28 mouse cellular contexts compared by ENCODE assay signal in the genomic region with DNA sequence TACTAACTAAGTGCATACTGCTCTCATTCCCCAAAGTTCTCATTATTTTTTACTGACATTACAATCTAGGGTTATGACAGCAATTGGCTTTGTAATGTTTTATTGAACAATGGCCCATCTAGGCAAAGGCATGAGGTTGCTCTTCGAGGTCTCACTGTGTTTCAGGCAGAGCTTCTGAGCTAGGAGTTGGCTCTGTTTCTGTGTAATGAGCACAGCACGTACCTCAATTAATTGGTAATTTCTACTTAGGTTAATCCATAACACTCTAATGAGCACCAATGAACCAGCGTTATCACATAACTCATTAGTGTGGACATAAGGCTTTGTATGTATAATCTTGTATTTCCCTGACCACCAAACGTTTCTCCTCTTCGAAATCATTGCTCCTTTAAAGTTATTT.
"Had no signal": no experiment of that assay in that cellular context is flagged by ENCODE, and none has a peak within 500 bp of the region (broad histone marks: within the 10 kb centered on the region; RNA-seq: fewer than 3 reads in every experiment).

No protein-coding gene starts in this region.

- ATAC-seq: forebrain, embryonic 13.5 days; forebrain, embryonic 14.5 days; forebrain, embryonic 15.5 days; forebrain, embryonic 16.5 days; forebrain, postnatal 0 days had no signal

- H3K4me2 ChIP-seq: embryonic facial prominence, embryonic 12.5 days; embryonic facial prominence, embryonic 13.5 days; embryonic facial prominence, embryonic 15.5 days; forebrain, embryonic 12.5 days; forebrain, embryonic 13.5 days; forebrain, embryonic 15.5 days had no signal

- DNase-seq: cerebellum, adult 2 months; cerebellum, adult 8-10 months; cerebellum, adult 9-10 months; cerebellum, adult 9-11 months; cerebellum, postnatal 10 days; cerebellum, postnatal 14 days; cerebellum, postnatal 25 days; cerebellum, postnatal 36 days; embryo, embryonic 11 days; forebrain, postnatal 0 days; gastrocnemius, adult 2 months; gastrocnemius, postnatal 10 days; gastrocnemius, postnatal 14 days; gastrocnemius, postnatal 25 days; gastrocnemius, postnatal 36 days; heart, adult 11 months; heart, adult 18-20 months; heart, adult 2 months had no signal

- H3K27ac ChIP-seq: embryonic facial prominence, embryonic 12.5 days; embryonic facial prominence, embryonic 13.5 days; embryonic facial prominence, embryonic 15.5 days; forebrain, embryonic 10.5 days; forebrain, embryonic 12.5 days; forebrain, embryonic 13.5 days; forebrain, embryonic 15.5 days; gastrocnemius, adult 2 months; heart, adult 2 months had no signal

- H3K9ac ChIP-seq: embryonic facial prominence, embryonic 12.5 days; embryonic facial prominence, embryonic 13.5 days; embryonic facial prominence, embryonic 15.5 days; forebrain, embryonic 12.5 days; forebrain, embryonic 13.5 days; forebrain, embryonic 15.5 days; forebrain, postnatal 0 days had no signal

- H3K4me3 ChIP-seq: embryonic facial prominence, embryonic 12.5 days; embryonic facial prominence, embryonic 13.5 days; embryonic facial prominence, embryonic 15.5 days; erythroblast, embryonic 14.5 days; forebrain, embryonic 10.5 days; forebrain, embryonic 12.5 days; forebrain, embryonic 13.5 days; forebrain, embryonic 15.5 days; gastrocnemius, adult 2 months; heart, adult 2 months had no signal

- H3K4me1 ChIP-seq: embryonic facial prominence, embryonic 12.5 days; embryonic facial prominence, embryonic 15.5 days; forebrain, embryonic 10.5 days; forebrain, embryonic 12.5 days; forebrain, embryonic 13.5 days; forebrain, embryonic 15.5 days had no signal

- H3K36me3 ChIP-seq: embryonic facial prominence, embryonic 12.5 days; embryonic facial prominence, embryonic 13.5 days; embryonic facial prominence, embryonic 15.5 days; forebrain, embryonic 10.5 days; forebrain, embryonic 12.5 days; forebrain, embryonic 15.5 days had no signal

- H3K27me3 ChIP-seq: embryonic facial prominence, embryonic 12.5 days; embryonic facial prominence, embryonic 13.5 days; embryonic facial prominence, embryonic 15.5 days; forebrain, embryonic 12.5 days; forebrain, embryonic 13.5 days; forebrain, embryonic 15.5 days had no signal

- H3K9me3 ChIP-seq: embryonic facial prominence, embryonic 12.5 days; embryonic facial prominence, embryonic 13.5 days; embryonic facial prominence, embryonic 15.5 days; forebrain, embryonic 10.5 days; forebrain, embryonic 12.5 days; forebrain, embryonic 13.5 days; forebrain, embryonic 15.5 days had no signal
